Mouse (Mus musculus) spleen, postnatal 10 days (tissue): ENCODE results near the gene Gm16451.
"Not testable (repeated sequence)": the region's sequence is repeated elsewhere in the genome, so short reads cannot be mapped to it uniquely, and the experiment has no call there.

ENCODE experiments used
- DNase-seq, 2 experiments: peaks; one replicate each; pipeline ENCODE4 v3.0.0; 2021 to 2022; ENCODE audit warnings: low spot score in 2 of 2

Gm16451 gene

DNA sequence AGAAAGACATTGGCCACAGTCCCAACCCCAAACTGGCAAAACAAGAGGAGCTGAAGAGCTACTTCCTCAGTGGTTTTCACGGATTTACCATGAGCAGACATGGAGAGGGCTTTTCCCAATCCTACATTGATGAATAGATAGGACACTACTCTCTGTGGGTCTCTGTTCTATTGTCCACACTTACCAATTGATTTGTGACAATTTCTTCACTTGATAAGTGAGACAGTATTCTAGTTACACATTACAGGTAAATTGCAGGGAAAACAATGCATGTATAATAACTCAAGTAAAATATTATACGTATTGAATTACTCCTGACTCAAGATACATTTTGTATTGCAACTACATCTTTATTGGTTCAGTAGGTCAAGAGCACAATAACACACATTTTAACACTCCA, at the start of gene Gm16451:
Gm16451 (minus strand) TSS at position 101 of the 400 bp plus-strand sequence.
- DNase-seq: not testable (repeated sequence)

DNA sequence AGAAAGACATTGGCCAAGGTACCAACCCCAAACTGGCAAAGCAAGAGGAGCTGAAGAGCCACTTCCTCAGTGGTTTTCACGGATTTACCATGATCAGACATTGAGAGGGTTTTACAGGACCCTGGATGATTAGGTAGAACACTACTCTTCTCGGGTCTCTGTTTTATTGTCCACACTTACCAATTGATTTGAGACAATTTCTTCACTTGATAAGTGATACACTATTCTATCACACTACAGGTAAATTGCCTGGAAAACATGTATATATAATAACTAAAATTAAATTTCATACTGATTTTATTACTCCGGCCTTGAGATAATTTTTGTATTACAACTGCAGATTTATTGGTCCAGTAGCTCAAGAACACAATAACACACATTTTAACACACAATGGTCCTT, 45.9 kb upstream of the Gm16451 start, which contains the start of gene Vmn1r142:
Vmn1r142 (minus strand) TSS at position 101 of the 400 bp plus-strand sequence.
- not testable (repeated sequence) for DNase-seq

DNA sequence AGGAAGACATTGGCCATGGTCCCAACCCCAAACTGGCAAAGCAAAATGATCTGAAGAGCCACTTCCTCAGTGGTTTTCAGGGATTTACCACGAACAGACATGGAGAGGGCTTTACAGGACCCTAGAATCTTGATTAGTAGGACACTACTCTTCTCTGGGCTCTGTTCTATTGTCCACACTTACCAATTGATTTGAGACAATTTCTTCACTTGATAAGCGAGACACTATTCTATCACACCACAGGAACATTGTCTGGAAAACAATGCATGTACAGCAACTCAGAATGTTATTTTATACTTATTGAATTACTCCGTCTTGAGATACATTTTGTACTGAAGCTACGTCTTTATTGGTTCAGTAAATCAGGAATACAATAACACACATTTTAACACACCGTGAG, 16.6 kb upstream of the Gm16451 start, which contains the start of gene Gm10666:
Gm10666 (minus strand) TSS at position 101 of the 400 bp plus-strand sequence.
- DNase-seq: not testable (repeated sequence)

DNA sequence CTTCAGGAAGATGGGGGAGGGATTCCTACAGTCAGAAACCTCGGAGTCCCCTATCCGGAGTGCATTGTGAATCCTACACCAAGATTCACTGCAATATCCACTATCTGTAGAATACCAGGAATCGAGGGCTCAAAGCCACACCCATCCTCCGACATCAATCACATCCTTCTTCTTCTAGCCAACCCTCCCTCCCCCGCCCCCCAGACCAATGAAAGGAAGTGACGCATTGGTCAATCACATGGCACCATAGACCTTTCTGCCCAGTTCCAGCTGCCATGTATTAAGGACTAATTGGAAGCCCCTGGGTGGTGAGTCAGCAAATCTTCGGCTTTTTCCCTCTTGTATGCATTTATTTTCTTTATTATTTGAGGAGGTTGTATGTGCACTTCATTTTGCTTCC, 49.3 kb downstream of the Gm16451 start, which contains the start of gene Vmn1r139:
Vmn1r139 (plus strand) TSS at position 301 of the 400 bp plus-strand sequence.
- not testable (repeated sequence) for DNase-seq
